Mouse (Mus musculus) large intestine, adult 2 months (tissue): ENCODE data around the gene Olfr1380. TPM values are rescaled to one million over a fixed set of nuclear protein-coding genes. Genes with fewer than 3 reads are reported as not detected.
"Not testable (repeated sequence)": the region's sequence is repeated elsewhere in the genome, so short reads cannot be mapped to it uniquely, and the experiment has no call there.

Experiments
- DNase-seq: peaks from one replicate; pipeline ENCODE4 v3.0.0-alpha.2; 2012; ENCODE audit warnings: low read depth, low spot score
- WGBS: fragments of 180-500 bp; shearing (Covaris S2); methylation state at CpG from one replicate; pipeline ENCODE4 v1.1.7; 2018; 5-methylcytosine and 5-hydroxymethylcytosine counted together
- polyA plus RNA-seq: library from polyadenylated mRNA; depleted of rRNA; stranded (reverse); fragments of >200 nt; gene quantifications from 2 replicates; pipeline ENCODE4 v1.2.3, GENCODE M21; 2012; rRNA removed

Olfr1380 gene
- polyA plus RNA-seq, result not detected in 2 replicates

DNA sequence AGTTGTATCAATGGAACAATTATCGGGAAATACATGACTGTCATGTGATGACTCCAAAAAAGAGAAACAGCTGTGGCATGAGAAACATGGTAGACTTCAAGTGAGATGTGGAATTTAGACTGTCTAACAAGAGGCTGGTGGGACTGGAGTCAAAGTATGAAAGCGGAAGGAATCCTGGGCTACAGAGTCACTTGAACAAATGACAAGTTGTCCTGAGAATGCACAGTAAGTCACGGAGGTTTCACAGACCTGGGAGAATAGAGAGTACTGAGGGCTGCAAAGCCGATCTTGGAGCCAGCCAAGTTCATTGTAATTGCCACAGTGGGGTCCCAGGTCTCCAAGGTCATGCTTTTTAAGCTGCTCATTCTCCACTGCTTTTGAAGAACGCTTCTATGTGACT is at the start of gene Olfr1380:
TSS of gene Olfr1380 (plus strand) at position 301 of the 400 bp plus-strand sequence.
- DNase-seq, result not testable (repeated sequence)
- 77% methylated on average over 5 of the region's 5 CpGs for WGBS

- WGBS, result 64% methylated on average over 5 of the region's 5 CpGs
- DNase-seq, result no peak
These were observed 38.6 kb upstream of the Olfr1380 start for GRCm38 (mm10) chr11:49518086-49518485.

GRCm38 (mm10) chr11:49519348-49519747 is 37.3 kb upstream of the Olfr1380 start, which contains the start of gene Olfr1383:
Gene Olfr1383, plus strand, starts transcription at chr11:49519648.
- DNase-seq, result no peak

DNA sequence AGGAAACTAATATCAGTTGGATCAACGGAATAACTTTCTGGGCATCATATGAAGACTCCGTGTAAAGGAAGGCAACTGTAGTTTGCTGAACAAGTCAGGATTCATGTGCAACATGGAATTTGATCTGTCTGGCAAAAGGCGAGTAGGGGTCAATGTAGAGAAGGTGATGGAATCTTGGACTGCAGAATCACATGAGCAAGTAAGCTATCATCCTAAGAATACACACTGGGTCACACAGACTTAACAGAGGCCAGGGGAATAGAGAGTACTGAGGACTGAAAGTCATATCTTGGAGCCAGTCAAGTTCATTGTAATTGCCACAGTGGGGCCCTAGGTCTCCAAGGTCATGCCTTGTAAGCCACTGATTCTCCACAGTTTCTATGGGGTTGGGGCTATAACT is 28.7 kb upstream of the Olfr1380 start, which contains the start of gene Olfr1382:
TSS of gene Olfr1382 (plus strand) at position 301 of the 400 bp plus-strand sequence.
- no peak for DNase-seq
- 78% methylated on average over 3 of the region's 3 CpGs for WGBS

DNA sequence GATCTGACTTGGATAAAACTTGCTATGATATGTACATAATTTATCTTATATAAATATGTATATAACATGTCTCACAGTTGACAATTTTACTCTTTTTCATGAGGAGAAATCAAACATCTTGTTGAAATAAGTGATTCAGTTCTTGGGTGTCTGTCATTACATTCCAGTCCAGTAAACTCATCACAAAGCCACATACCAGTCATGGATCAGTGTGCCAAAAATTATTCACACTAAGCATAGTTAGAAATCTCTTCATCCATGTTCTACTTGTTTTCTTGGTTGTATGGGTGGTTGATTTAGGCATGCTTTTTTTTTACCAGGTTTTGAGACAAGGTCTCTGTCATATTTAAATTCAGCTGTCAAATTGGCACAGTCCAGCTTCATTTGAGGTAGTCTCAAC is 23.9 kb upstream of the Olfr1380 start:
- DNase-seq, result no peak

DNA sequence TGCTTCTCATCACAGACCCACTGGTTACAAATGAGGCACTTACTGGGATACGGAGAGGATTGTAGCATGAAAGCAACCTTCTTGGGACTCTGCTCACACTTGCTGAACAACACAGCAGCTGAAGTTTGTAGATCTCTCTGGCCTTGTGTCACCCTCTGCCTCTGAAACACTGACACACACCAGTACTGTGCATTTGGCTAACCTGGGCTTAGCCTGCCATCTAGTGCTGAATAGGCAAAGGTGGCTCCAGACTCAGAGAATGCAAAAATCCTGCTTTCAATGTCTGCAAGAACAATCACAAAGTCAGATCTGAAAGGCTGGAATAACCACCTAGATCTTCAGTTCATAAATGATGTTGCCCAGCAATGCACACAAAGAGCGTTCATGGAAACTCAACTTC is 20.0 kb upstream of the Olfr1380 start:
- 67% methylated on average over 2 of the region's 2 CpGs for WGBS
- not testable (repeated sequence) for DNase-seq

GRCm38 (mm10) chr11:49543149-49543548 is 13.5 kb upstream of the Olfr1380 start, which contains the start of gene Olfr1381:
Gene Olfr1381, plus strand, starts transcription at chr11:49543449.
- 75% methylated on average over 3 of the region's 3 CpGs for WGBS
- DNase-seq, result not testable (repeated sequence)

DNA sequence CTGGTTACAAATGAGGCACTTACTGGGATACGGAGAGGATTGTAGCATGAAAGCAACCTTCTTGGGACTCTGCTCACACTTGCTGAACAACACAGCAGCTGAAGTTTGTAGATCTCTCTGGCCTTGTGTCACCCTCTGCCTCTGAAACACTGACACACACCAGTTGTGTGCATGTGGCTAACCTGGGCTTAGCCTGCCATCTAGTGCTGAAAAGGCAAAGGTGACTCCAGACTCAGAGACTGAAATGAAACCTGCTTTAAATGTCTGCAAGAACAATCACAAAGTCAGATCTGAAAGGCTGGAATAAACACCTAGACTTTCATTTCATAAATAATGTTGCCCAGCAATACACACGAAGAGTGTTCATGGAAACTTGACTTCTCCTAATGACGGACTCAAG is 2.6 kb upstream of the Olfr1380 start:
- DNase-seq, result not testable (repeated sequence)
- 69% methylated on average over 3 of the region's 3 CpGs for WGBS

GRCm38 (mm10) chr11:49575054-49575453 is 18.4 kb downstream of the Olfr1380 start:
- WGBS, result 29% methylated on average over 2 of the region's 2 CpGs
- not testable (repeated sequence) for DNase-seq

DNA sequence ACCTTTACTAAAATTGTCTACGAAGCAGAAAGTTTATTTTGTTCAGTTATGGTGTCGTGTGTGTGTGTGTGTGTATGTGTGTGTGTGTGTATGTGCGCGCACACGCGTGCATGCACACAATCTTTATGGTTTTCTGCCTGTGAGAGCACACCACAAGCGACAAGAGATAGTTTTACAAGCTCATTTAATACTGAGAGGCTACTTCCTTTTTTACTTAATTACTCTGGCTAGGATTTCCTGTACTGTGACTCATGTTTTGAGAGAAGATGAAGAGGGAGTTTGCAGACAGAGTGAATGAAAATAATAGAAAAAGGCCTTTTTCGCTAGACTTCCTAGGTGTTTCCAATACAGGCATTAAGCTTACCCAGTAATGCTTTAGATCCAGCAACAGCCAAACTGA is 23.8 kb downstream of the Olfr1380 start:
- 64% methylated on average over 8 of the region's 8 CpGs for WGBS

GRCm38 (mm10) chr11:49590213-49590612 is 33.5 kb downstream of the Olfr1380 start:
- no peak for DNase-seq
- WGBS, result 89% methylated on average over 19 of the region's 19 CpGs

More for the DNA sequence above, 23.8 kb downstream of the Olfr1380 start:
- DNase-seq, result not testable (repeated sequence)

DNA sequence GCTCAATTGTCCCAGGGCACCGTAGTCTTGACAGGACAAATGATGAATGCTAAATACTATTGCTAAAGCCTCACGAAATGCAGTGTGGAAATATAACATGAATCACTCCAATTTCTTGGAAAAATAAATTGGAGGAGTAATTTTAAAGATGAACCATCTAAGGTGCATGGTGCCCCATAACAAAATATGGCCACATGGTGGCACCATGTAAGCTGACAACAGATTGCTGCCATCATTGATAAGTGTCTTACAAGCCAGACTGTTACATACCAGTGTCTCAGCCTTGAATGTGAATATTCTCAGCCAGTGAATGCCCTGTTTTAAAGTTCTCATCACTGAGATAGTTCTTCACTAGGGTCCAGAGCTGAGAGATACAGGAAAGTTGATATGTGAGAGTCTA is 40.5 kb downstream of the Olfr1380 start:
- DNase-seq, result not testable (repeated sequence)
- WGBS, result 67% methylated on average over 2 of the region's 2 CpGs

DNA sequence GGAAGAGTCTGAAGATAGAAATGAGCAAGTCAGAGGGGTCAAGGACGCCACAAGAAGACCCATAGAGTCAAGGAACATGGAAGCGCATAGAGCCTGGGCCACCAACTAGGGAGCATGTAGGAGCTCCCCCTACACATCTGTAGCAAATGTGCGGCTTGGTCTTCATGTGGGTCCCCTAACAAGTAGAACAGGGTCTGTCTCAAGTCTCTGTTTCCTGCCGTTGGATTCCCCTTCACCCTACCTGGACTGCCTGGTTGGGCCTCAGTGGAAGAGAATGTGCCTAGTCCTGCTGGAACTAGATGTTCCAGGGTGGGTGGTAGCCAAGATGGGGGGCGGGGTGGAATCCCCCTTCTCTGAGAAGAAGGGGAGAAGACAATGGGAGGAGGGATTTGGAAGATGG is 51.6 kb downstream of the Olfr1380 start:
- not testable (repeated sequence) for DNase-seq
- WGBS, result 87% methylated on average over 5 of the region's 5 CpGs

DNA sequence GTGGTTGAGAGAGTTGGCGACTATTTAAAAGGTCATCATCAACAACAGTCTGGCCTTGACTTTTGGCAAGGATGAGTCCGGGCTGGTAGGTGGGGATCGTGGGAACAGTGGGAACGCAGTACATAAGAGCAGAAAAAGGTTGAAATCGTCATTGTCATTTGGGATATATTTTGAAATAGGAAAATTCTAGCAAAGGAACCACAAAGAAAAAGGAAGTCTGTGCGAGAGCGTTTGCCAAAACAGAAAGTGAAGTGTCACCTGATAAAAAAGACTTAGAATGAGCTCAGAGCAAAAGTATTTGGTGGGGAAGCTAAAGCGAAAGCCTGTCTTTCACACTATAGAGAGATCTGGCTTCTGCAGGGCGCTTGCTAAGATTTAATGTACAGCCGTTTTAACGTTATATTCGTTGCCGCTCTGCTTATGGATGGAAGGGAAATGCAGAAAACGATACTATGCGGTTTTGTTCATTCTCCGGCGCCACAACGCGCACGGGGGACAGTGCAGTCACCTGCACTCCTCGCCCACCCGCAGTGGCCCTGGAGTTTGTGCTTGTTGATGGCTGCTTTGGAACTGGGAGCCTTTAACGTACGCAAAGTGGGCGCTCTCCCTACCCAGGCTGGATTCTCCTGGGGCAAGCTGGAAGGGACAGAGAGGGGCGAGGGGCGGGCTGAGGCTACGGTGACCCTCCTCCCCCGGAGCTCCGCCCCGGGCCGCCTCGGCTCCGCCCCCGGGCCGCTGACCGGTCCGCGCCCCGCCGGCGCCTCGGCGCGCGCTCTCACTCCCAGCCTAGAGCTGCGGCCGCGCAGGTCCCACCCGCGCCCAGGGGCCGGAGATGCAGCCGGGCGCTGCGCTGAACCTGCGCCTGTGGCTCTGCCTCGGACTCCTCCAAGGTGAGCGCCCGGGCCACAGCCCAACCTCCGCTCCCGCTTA is 52.5 kb downstream of the Olfr1380 start, which contains the start of gene Flt4:
TSS of gene Flt4 (plus strand) at position 326 of the 930 bp plus-strand sequence.
- DNase-seq, result not testable (repeated sequence)

GRCm38 (mm10) chr11:49609868-49610824 is 53.5 kb downstream of the Olfr1380 start:
- WGBS, result 2% methylated on average over 52 of the region's 52 CpGs

More for the DNA sequence above, 52.5 kb downstream of the Olfr1380 start, which contains the start of gene Flt4:
- 3% methylated on average over 61 of the region's 61 CpGs for WGBS

GRCm38 (mm10) chr11:49611349-49611748 is 54.7 kb downstream of the Olfr1380 start:
- 18% methylated on average over 3 of the region's 3 CpGs for WGBS

More at GRCm38 (mm10) chr11:49609868-49610824, 53.5 kb downstream of the Olfr1380 start:
- not testable (repeated sequence) for DNase-seq

GRCm38 (mm10) chr11:49612154-49612553 is 55.5 kb downstream of the Olfr1380 start:
- WGBS, result 30% methylated on average over 3 of the region's 3 CpGs
- no peak for DNase-seq

More at GRCm38 (mm10) chr11:49611349-49611748, 54.7 kb downstream of the Olfr1380 start:
- not testable (repeated sequence) for DNase-seq

- no peak for DNase-seq
- WGBS, result 14% methylated on average over 10 of the region's 10 CpGs
These were observed 56.7 kb downstream of the Olfr1380 start for GRCm38 (mm10) chr11:49613349-49613748.
